Mouse (Mus musculus) yolk sac, embryonic 10.5 days (tissue): ENCODE results near the gene Scarb1.

ENCODE experiments used
- DNase-seq: peaks from one replicate; pipeline ENCODE4 v3.0.0-alpha.2; 2017; ENCODE audit warnings: low spot score

Gene Scarb1

DNA sequence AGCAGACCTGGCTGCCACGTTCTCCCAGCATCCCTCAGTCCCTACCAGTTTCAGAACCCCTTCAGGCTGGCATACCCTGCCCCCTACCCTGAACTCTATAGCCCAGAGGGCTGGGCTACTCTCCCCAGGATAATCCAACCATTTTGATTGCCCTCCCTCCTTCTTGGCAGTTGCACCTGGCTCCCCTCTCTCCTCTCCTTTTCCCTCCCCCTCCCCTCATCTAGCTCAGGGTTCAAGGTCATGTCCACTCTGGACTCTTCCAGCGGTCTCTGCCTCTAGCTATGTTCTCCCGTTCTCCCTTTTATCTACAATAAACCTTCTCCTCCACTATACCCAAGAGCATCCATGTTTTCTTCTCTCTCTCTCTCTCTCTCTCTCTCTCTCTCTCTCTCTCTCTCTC, 9.1 kb downstream of the Scarb1 start:
- no peak for DNase-seq

DNA sequence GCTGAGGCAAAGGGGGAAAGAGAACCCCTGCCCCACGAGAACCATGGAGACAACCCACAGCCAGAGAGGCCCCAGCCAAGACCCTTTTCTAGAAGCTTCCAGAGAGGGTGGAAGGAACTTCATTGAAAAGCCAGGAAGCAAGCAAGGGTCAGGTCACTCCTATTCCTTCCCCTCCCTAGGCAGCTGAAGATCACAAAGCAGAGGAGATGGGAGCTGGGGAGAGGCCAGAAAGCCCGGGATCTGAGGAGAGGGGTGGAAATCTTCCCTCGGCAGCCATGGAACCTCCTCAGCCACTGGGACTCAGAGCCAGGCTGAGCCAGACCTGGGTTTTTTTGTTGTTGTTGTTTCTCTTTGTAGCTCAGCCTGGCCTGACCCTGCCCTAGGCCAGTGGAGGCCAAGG, 9.8 kb downstream of the Scarb1 start:
- no peak for DNase-seq

DNA sequence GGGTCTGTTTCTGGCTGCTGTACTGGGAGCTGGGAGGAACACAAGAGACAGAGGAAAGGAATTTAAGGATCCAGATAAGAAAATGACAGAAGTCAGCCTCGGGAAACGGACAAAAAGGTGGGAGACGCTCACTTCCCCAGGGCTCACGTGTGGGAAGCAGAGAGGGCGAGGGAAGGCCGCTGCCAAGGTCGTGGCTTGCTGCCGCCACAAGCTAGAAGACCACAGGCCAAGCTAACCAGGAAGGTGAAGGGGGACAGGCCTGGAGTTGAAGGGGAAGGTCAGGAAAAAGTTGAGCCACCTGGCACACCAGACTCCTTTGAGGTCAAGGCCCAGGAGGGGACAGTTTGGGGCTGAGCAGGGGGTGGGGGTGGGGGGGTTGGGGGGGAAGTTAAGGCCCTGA, 10.2 kb downstream of the Scarb1 start:
- no peak for DNase-seq

DNA sequence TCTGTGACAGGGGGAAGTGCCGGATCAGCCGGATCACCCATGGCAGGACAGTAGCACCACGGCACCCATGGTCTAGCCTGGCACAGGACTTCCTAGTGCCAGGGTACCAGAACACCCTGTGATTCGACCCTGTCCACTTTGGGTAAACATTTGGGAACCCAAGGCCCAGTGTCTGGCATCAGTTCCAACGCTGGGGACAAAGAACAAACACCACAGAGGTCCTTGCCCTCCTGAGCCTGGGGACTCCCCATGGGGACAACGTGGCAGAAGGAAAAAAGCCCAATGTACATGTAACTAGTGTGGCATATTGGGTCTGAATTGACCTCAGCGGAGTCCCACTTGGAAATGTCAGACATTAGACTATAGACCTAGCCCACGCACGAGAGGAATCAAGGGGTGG, 10.7 kb downstream of the Scarb1 start:
- no peak for DNase-seq

DNA sequence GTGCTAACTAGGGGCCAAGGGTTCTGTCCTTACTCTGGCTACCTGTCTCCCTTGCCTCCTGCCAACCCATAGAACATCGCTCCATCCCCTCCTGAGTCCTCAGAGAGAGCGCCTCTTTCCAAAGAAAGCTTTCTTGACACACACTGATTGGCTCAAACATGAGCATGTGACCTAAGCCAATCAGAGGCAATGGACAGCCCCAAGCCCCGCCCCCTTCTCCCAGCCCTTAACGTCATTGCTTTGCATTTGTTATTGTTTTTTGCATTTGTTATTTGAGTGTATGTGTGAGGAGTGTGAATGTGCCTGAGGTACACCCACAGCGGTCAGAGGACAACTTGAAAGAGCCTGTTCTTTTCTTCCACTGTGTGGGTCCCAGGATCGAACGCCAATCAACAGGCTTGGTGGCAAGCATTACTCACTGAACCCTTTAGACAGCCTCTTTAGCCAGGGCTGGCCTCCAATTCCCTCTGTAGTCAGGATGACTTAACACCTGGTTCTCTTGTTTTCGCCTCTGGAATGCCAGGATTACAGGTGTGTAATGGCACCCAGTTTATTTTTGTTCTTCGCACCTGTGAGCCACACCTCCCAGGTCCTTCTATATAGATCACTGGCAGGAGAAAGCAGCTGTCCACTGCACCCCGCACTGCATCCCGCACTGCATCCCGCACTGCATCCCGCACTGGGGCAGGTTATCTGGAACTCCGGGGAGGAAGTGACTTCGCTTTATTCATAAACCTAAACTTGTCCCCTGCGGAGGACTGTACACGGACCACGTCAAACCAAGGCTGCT, 13.1 kb downstream of the Scarb1 start:
- no peak for DNase-seq

DNA sequence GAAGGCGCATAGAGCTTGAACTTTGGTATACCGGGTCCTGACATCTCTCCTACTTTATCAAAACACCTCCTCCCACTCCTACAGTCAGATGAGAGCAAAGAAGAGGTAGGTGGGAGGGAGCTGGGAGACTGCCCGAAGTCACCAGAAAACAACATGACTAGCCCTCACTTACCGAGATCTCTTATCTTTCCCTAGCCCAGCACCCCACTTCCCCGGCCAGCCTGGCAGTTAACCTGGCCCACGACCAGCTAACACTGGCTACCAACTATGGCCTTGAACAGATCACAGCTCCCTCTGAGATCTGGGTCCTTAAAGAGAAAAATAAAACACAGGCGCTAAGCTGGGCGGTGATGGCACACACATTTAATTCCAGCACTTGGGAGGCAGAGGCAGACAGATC, 14.5 kb downstream of the Scarb1 start:
- no peak for DNase-seq

DNA sequence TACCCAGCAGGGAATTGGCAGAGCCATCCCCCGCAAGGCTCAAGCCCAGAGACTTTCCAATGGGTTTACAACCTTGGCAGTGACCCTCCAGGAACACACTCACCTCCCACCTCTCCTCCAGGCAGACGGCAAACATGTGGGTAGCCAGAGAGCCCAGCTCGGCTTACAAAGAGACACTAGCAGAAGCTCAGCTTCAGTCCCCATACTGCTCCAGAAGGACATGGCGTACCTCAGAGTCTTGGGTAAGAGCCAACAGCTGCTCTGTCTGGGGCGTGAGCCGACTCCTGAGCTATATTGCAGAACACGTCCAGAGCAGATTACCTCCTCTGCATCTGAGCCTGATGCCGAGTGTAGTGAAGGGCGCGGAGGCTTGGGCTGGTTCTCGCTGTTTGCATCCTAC, 15.0 kb downstream of the Scarb1 start:
- DNase-seq, result no peak

DNA sequence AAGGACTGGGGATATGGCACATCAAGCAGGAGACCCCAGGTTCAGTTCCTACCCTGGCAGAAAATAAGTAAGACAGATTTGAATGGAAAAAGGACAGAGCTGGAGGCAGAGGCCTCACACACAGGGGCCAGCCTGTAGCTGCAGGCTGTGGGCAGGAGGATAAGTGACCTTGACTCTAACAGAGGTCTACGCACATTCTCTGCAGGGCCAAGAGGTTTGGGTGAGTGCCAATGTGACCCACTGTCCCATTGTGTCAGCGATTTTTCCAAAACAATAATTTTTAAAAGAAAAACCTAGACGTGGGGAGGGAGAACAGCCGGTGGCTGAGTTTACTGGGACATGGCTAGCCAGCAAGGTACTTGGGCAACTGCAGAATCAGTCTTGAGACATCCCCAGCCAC, 15.6 kb downstream of the Scarb1 start:
- no peak for DNase-seq

DNA sequence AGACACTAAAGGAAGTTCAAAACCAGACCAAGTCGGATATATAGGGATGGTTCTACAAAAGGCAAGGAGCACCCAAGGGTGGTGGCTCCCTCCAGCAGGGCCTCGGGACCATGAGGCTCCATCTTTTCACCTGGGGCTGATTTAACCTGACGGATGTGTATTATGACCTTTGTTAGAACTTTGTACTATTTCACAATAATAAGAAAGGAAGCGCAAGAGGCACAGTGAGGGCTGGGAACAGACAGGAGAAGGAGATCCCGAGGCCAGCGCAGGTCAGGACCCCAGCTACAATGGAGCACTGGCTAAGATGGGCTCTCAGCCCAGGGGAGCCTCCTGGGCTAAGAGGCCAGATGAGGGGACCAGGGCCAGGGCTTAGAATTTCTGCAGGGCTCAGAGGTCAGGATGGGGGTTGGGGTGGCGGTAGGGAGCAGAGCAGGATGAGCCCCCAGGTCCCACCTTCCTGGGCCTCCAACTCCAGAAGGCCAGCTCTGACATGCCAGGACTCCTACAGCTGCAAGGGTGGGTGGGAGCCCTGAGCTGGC, 16.9 kb downstream of the Scarb1 start:
- DNase-seq, result peak; percentile 68

DNA sequence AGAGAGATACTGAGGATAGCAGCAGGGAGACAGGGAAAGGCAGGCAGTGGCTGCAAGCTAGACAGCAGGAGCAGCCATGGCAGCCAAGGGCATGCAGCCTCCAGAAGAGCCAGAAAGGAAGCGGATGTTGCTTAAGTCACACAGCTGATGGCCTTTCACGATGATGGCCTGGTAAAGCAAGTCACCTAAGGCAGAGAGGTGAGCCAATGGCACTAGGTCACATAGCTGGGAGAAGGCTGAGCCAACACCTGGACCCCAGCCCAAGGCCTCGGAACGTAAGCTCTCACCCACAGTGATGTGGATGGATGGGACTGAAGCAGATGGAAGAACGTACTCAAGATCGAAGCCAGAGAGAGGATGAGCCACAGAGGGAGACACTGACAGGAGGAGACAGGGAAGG, 17.8 kb downstream of the Scarb1 start:
- DNase-seq, result no peak

DNA sequence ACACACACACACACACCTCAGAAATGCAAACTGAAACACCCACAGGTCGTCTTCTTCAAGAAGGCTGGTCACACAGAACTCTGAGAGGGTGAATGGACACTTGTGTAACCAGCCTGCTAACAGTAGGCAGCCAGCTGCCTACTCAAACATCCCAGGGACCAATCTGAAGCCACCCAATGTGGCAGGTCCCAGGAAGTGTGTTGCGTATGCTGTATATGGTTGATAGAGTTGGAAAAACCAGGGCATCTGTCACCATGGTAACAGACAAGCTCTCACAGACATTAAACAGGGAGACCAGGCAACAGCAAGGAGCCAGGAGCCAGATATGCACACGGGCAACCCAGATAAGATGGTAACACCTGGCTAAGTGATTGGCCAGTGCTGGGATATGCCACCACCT, 19.1 kb downstream of the Scarb1 start:
- no peak for DNase-seq

DNA sequence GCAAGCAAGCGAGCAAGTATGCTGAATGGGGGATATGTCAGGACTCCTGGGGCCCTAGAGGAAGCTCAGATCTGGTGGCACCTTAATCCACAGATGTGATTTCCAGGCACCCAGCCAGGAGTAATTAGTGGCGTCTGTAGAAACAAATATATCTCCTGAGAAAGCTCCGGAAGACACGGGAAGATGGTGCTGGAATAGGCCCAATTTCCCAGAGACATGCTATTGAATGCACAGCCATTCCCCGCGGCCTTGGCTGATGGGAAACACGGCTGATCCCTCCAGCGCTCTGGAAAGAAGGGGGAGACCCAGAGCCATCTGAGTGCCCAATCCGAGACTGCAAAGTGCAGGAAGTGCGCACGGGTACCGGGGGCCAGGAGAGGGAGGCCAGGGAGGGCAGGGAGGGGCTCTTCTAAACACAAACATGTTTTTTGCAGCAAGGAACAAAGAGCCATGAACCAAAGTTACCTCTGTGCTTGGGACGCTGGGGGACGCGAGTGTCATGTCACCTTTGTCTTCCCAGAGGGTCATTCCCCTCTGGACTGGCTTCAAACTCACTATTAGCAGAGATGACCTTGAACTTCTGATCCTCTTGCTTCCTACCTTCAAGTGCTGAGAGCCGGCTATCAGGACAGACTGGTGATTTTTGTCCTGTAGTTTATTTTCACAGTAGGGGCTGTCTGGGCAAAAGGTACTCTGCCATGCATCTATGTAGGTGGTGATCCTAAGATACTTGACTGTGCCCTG, 21.7 kb downstream of the Scarb1 start:
- no peak for DNase-seq

DNA sequence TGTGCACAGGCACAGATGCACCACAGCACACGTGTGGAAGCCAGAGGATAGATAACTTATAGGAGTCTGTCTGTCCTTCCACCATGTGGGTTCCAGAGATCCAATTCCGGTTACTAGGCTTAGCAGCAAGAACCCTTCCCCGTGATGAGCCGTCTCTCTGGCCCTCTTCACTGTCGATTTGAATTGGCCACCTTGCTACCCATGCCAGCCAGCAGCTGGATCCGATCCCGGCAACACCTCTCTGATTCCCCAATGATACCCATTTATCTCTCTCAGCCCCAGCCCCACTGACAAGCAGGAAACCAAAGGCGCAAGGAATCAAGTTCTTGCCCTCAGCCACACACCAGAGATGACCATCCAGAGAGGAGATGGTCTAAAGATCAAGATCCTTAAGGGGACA, 22.9 kb downstream of the Scarb1 start:
- no peak for DNase-seq

DNA sequence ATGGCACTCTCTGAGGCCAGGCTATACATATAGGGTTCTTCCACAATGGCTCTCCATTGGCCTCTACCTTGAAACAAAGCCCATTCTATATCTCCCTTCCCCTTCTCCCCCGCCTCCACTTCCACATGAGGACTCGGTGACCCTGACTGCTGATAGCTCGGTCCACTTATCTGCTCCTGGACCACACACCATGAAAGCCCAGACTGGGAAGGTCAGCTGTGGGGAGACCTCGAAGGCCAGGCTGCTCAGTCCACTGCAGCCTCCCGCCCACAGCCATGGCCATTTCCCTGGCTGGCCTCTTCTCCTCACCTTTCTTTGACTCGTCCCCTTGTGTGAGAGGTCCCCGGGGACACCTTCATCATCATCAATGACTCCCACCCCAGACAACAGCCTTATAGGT, 23.6 kb downstream of the Scarb1 start:
- DNase-seq, result no peak

DNA sequence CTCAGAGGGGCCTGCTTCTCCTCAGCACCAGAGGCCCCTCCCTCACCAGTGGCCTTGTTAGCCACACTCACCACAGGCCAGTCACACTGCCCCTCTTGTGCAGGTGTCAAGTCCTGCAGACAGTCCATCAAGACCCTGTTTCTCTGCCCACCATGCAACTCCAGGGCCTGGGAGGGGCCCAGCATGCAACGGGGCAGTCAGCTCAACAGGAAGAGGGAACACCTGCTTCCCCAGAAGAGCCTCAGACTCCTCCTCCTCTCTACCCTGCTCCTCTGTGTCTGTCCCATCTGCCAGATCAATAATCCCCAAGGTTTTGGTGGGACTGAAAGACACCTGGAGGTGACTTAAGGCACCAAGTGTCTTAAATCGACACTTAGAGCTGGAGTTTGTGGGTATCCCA, 24.1 kb downstream of the Scarb1 start:
- DNase-seq, result no peak

DNA sequence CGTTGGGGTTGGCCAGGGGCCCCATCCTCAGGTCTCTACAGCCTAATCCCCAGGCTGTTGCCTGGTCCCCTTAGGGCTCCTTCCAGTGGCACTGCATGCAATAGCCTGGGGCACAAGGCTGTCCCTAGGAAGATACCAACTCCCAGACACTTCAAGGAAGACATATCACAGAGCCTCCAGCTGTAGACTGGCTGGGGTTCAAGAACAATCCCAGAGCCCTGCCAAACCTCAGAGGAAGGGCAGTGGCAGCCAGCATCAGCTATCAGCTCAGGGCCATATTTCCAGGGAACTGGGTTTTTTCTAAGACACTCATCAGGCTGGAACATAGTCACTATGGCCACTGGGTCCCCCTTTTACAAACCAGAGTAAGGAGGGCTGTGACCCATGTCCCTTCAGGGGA, 25.8 kb downstream of the Scarb1 start:
- no peak for DNase-seq

DNA sequence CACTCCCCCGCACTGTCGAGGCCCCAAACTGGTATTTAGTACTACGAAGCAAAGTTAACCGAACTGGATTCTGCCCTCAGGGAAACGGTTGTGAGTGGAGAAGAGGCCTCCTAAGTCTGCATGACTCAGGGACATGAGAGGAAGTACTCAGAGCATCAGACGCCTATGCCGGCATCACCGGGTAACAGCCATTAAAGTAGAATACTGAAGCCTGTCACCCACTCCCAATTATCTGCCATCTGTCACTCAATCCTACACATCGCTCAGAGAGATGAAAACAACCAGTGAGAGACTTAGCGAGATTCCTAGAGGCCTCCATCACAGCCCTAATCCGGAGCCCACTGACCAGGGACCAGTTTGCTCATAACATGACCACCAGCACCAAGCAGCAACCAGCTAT, 26.9 kb downstream of the Scarb1 start:
- DNase-seq, result no peak

DNA sequence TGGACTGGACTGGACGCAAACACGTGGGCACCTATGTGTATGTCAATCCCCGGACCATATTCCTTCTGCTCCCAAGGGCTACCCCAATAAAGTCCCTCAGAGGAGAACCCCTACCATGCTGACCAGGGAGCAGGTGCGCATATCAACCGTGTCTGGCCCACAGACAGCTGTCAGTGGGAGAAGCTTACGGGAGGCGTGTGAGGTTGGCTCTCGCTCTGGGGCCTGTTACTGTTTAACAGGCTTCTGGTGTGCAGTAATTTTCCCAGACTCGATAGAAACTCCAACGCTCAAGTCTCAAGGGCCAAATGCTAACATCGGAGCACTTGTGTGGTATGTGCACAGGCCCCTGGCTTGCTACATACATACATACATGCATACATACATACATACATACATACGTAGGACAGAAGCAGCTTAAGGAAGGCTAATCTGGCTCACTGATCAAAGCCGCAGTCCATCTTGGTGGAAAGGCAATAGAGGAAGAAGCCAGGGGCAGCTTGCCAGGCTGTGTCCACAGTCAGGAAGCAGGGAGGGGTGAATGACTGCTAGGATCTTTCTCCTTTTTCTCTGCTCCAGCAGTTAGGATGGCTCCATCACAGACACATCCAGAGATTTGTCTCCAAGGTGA, 27.8 kb downstream of the Scarb1 start:
- DNase-seq, result peak; percentile 54

DNA sequence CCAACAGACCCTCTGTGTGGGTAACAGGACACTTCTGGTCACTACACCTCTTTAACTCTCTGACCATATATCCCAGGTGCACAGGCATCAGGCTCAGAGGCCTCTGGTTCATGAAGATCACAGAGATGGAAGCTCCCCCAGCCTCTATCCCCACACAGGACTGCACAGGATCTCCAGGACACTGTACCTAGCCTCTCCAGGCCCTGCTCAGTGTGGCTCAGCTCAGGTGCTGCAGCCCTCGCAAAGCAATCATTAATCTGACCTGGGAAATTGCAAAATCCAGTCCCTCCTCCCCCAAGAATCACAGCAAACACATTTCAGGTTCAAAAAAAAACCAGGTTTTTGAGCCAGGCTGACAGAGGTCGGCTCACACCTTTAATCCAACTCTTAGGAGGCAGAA, 29.9 kb downstream of the Scarb1 start:
- DNase-seq, result peak; percentile 83

DNA sequence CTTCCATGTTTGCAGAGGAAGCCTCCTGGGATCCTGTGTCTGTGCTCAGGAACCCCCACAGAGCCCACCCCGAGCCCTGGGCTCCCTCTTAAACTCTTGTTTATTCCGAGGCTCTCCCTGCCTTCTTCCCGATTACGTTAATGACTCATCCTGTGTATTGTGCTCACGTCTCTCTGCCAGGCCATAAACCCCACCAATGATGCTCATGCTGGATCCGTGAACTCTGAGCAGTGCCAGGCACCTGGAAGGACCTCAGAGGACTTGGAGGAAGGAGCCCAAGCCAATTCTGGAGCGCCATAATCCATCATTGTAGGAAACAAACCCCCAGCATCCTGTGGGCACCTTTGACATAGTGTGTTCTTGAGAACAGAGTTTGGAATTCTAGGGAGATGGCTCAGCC, 31.7 kb downstream of the Scarb1 start:
- no peak for DNase-seq

DNA sequence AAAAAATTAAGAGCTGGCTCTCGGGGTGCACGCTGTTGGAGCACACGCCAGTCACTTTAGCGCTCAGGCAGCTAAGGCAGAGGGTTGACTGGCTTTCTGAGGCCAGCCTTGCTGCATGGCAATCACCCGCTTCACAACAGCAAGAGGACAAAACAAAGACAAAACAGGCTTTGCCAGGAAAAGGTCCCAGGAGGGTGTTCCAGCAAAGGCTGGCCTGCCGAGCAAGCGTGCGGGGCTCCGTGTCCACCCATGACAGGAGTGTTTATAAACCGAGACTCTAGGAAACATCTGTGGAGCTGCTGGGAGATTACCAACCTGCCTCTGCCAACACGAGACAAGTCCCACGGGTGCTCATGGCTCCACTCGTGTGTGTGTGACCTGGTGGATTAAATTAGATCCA, 34.1 kb downstream of the Scarb1 start:
- no peak for DNase-seq

DNA sequence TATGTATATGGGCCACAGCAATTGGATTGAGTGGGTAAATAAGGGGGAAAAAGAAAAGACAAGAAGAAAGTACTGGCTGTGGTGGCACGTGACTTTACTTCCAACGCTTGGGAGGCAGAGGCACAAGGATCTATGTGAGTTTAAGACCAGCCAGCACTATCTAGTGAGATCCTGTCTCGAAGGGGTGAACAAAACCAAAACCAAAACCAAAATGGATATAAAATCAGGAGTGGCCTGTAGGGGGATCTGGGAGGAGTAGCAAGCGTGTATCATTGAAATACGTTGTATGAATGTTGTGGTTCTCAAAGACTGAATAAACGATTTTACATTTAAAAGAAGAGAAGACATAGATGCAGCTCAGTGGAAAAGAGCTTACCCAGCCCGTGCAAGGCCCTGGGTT, 34.5 kb downstream of the Scarb1 start:
- no peak for DNase-seq
